Mouse (Mus musculus): ENCODE data around the gene Nap1l1.

The Nap1l1 gene

GRCm38 (mm10) chr10:111512036-111512568 is 39.1 kb downstream of the Nap1l1 start:
- in situ Hi-C loops (cut with MboI; ENCODE audit: low sequenced_read_pairs) = loop anchor here (25.0 kb wide), 1 partner anchor 425 kb away; no protein-coding TSS in a partner anchor

GRCm38 (mm10) chr10:111514282-111514885 is 41.4 kb downstream of the Nap1l1 start:
- in situ Hi-C loops (cut with MboI; ENCODE audit: low sequenced_read_pairs) = loop anchor here (25.0 kb wide), 1 partner anchor 423 kb away; no protein-coding TSS in a partner anchor

GRCm38 (mm10) chr10:111515071-111516010 is 42.3 kb downstream of the Nap1l1 start:
- in situ Hi-C loops (cut with MboI; ENCODE audit: low sequenced_read_pairs) = loop anchor here (25.0 kb wide), 1 partner anchor 422 kb away; no protein-coding TSS in a partner anchor

- in situ Hi-C loops (cut with MboI; ENCODE audit: low sequenced_read_pairs) = loop anchor here (25.0 kb wide), 1 partner anchor 421 kb away; no protein-coding TSS in a partner anchor
These were observed 43.2 kb downstream of the Nap1l1 start for GRCm38 (mm10) chr10:111516172-111516588.

- in situ Hi-C loops (cut with MboI; ENCODE audit: low sequenced_read_pairs) = loop anchor here (25.0 kb wide), 1 partner anchor 420 kb away; no protein-coding TSS in a partner anchor
These were observed 43.9 kb downstream of the Nap1l1 start for GRCm38 (mm10) chr10:111516804-111517436.

- in situ Hi-C loops (cut with MboI; ENCODE audit: low sequenced_read_pairs) = loop anchor here (25.0 kb wide), 1 partner anchor 419 kb away; no protein-coding TSS in a partner anchor
These were observed 45.3 kb downstream of the Nap1l1 start for GRCm38 (mm10) chr10:111518350-111518749.

GRCm38 (mm10) chr10:111519620-111520370 is 46.8 kb downstream of the Nap1l1 start:
- in situ Hi-C loops (cut with MboI; ENCODE audit: low sequenced_read_pairs) = loop anchor here (25.0 kb wide), 1 partner anchor 418 kb away; no protein-coding TSS in a partner anchor

GRCm38 (mm10) chr10:111520621-111521020 is 47.6 kb downstream of the Nap1l1 start:
- in situ Hi-C loops (cut with MboI; ENCODE audit: low sequenced_read_pairs) = loop anchor here (25.0 kb wide), 1 partner anchor 417 kb away; no protein-coding TSS in a partner anchor

GRCm38 (mm10) chr10:111521636-111522035 is 48.6 kb downstream of the Nap1l1 start:
- in situ Hi-C loops (cut with MboI; ENCODE audit: low sequenced_read_pairs) = loop anchor here (25.0 kb wide), 1 partner anchor 416 kb away; no protein-coding TSS in a partner anchor

GRCm38 (mm10) chr10:111522230-111522629 is 49.2 kb downstream of the Nap1l1 start:
- in situ Hi-C loops (cut with MboI; ENCODE audit: low sequenced_read_pairs) = loop anchor here (25.0 kb wide), 1 partner anchor 415 kb away; no protein-coding TSS in a partner anchor

- in situ Hi-C loops (cut with MboI; ENCODE audit: low sequenced_read_pairs) = loop anchor here (25.0 kb wide), 1 partner anchor 413 kb away; no protein-coding TSS in a partner anchor
These were observed 50.9 kb downstream of the Nap1l1 start for GRCm38 (mm10) chr10:111523894-111524293.

- in situ Hi-C loops (cut with MboI; ENCODE audit: low sequenced_read_pairs) = no loop called here
These were observed 54.0 kb downstream of the Nap1l1 start for GRCm38 (mm10) chr10:111527057-111527456.

GRCm38 (mm10) chr10:111527613-111528012 is 54.6 kb downstream of the Nap1l1 start:
- in situ Hi-C loops (cut with MboI; ENCODE audit: low sequenced_read_pairs) = no loop called here

GRCm38 (mm10) chr10:111528283-111528682 is 55.3 kb downstream of the Nap1l1 start:
- in situ Hi-C loops (cut with MboI; ENCODE audit: low sequenced_read_pairs) = no loop called here

GRCm38 (mm10) chr10:111530398-111530797 is 57.4 kb downstream of the Nap1l1 start:
- in situ Hi-C loops (cut with MboI; ENCODE audit: low sequenced_read_pairs) = no loop called here

GRCm38 (mm10) chr10:111534691-111535090 is 61.7 kb downstream of the Nap1l1 start:
- in situ Hi-C loops (cut with MboI; ENCODE audit: low sequenced_read_pairs) = no loop called here

GRCm38 (mm10) chr10:111537410-111537809 is 64.4 kb downstream of the Nap1l1 start:
- in situ Hi-C loops (cut with MboI; ENCODE audit: low sequenced_read_pairs) = no loop called here

- in situ Hi-C loops (cut with MboI; ENCODE audit: low sequenced_read_pairs) = no loop called here
These were observed 66.8 kb downstream of the Nap1l1 start for GRCm38 (mm10) chr10:111539724-111540324.

- in situ Hi-C loops (cut with MboI; ENCODE audit: low sequenced_read_pairs) = no loop called here
These were observed 67.7 kb downstream of the Nap1l1 start for GRCm38 (mm10) chr10:111540678-111541077.
